Mouse (Mus musculus): ENCODE measurements around the gene C1qa.

The C1qa gene

GRCm38 (mm10) chr4:136855081-136855480 lies 43.5 kb downstream of the C1qa start:
- no peak for DNase-seq

- DNase-seq: no peak
These were observed 45.6 kb downstream of the C1qa start for GRCm38 (mm10) chr4:136852989-136853388.

DNA sequence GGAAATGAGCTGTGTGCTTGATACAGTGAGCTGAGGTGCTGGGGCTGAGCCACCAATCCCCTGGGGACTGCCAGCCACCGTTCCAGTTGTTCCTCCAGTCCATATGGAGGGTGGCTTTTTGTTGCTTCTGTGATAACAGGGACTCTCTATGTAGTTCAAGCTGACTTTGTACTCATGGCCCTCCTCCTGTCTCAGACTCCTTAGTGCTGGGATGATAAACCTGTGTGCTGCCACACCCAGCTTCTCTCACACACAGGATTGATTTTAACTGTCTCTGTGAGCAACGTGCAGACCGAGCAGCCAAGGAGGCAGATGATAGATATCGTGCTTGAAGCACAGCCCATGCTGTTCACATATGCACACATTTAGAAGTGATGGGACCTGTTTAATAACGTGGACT lies 46.5 kb downstream of the C1qa start:
- DNase-seq: no peak

DNA sequence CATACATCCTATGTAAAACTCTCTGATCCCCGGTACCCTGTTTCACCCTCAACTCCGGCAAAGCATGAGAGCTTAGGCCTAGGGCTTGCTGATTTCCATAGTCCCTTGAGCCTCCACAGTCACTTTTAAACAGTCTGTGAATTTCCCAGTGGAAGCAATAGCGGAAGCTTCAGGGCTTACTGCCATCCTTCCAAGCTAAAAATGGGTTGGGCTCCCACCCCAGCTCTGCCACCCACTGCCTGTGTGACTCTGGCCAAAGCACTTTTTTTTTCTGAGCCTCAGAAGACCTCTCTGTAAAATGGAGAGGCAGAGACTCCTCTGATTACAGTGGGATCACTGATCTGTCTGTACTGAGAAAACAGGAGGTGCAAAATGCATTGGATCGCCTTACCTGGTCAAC lies 50.0 kb downstream of the C1qa start:
- DNase-seq: no peak

DNA sequence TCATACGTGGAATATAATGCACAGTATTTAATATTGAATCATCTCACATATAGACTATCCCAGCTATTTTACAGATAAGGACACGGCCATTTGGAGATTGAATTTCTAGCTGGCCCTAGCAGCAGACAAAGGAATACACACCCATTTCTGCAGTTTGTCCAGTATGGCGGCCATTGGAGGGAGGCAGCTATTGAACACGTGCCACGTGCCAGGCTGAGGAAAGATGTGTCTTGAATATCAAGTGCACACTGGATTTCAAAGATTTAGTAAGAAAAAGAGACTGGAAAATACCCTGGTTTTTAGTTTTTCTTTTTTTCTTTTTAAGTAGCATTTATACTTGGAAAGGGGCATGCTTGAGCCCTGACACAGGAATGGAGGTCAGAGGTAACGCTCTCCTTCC lies 51.4 kb downstream of the C1qa start:
- DNase-seq: no peak

All from liver (tissue).